In genomic region chr9:122244080-122244799, GRCm38 (mm10) we compare ENCODE assay signal across 8 mouse cellular contexts. TPM values are rescaled to one million over a fixed set of nuclear protein-coding genes. Genes with fewer than 3 reads are reported as not detected.
A peak's percentile ranks its signal among the peaks of the same experiment; 100 is the strongest.
DNase-seq lines count a peak whose midpoint lies in the region; ATAC-seq and TF ChIP-seq lines count a peak whose summit lies in the region.

No protein-coding gene starts in this region.

- TF ChIP-seq CTCF in Patski (IDR thresholded peaks at IDR 0.05) = peak; percentile 87

- POLR2A ChIA-PET in Patski (lab: Charles Lee) = no interaction called here

- no peak for ATAC-seq in midbrain, embryonic 14.5 days (ENCODE audit: low FRiP score, low TSS enrichment)
- ATAC-seq in midbrain, embryonic 16.5 days = no peak
- ATAC-seq in Patski = peak; percentile 57
- ATAC-seq in common myeloid progenitor, adult 5-6 weeks (replicated peaks; ENCODE audit: low read depth, poor library complexity, severe bottlenecking) = peak; percentile 78
- ATAC-seq in erythroid progenitor cell, adult 5-6 weeks (replicated peaks; ENCODE audit: low FRiP score, poor library complexity, severe bottlenecking) = no peak

- H3K27me3 ChIP-seq in midbrain, embryonic 14.5 days (ENCODE audit: control insufficient read depth, insufficient read depth, low read length) = no peaks in the 10 kb centered on the region
- H3K27me3 ChIP-seq in midbrain, embryonic 16.5 days (ENCODE audit: control insufficient read depth, insufficient read depth, low read depth, low read length) = no peaks in the 10 kb centered on the region
- H3K27me3 ChIP-seq in Patski = no peaks in the 10 kb centered on the region

- in situ Hi-C loops in Patski (cut with MboI; ENCODE audit: low pct_unique_long_range_greater_than_20kb) = loop anchor here (10.0 kb wide), 1 partner anchor 71 kb away; no protein-coding TSS in a partner anchor

- 34% methylated on average over 4 of the region's 4 CpGs for WGBS in midbrain, embryonic 14.5 days
- WGBS in midbrain, embryonic 16.5 days = 36% methylated on average over 4 of the region's 4 CpGs

- H3K9me3 ChIP-seq in midbrain, embryonic 14.5 days (ENCODE audit: control insufficient read depth, low read length) = no peaks in the 10 kb centered on the region
- H3K9me3 ChIP-seq in midbrain, embryonic 16.5 days (replicated peaks; ENCODE audit: control insufficient read depth, low read length, poor library complexity, severe bottlenecking) = no peaks in the 10 kb centered on the region

- DNase-seq in midbrain, embryonic 14.5 days = peak; percentile 79
- no peak for DNase-seq in Patski (ENCODE audit: low read depth, low spot score)
- peak; percentile 43 to 61 for DNase-seq in heart, postnatal 36 days
- peak; percentile 50 to 61 for DNase-seq in left cerebral cortex, postnatal 36 days (ENCODE audit: low spot score in 2 of 2)
- DNase-seq in right cerebral cortex, postnatal 10 days (ENCODE audit: low spot score in 2 of 2) = peak; percentile 73 to 86

- 0 out of 2 replicates have a peak, but pooled peaks cover 5% of the 10 kb centered on the region for H3K36me3 ChIP-seq in midbrain, embryonic 14.5 days (ENCODE audit: control insufficient read depth, insufficient read depth, low read length)
- H3K36me3 ChIP-seq in midbrain, embryonic 16.5 days (ENCODE audit: control insufficient read depth, insufficient read depth, low read length) = no peaks in the 10 kb centered on the region; the same call in 1 of the 2 replicates

- CTCF ChIA-PET in Patski (lab: Charles Lee) = interaction anchor here (0.7 to 4.2 kb wide), 18 partner anchors 10 to 226 kb away, joined by 3 to 22 read pairs (median 4); no protein-coding TSS in a partner anchor

- no peak overlapping the region for H3K27ac ChIP-seq in midbrain, embryonic 14.5 days (replicated peaks; ENCODE audit: low read depth, low read length)
- no peak overlapping the region for H3K27ac ChIP-seq in midbrain, embryonic 16.5 days (ENCODE audit: low read length)

- no peaks in the 10 kb centered on the region for H3K4me1 ChIP-seq in midbrain, embryonic 14.5 days (ENCODE audit: control insufficient read depth, insufficient read depth, low read length)
- peaks cover 7% of the 10 kb centered on the region; the same call in 1 of the 2 replicates for H3K4me1 ChIP-seq in midbrain, embryonic 16.5 days (ENCODE audit: control insufficient read depth, insufficient read depth, low read length)

- no peak overlapping the region for H3K4me3 ChIP-seq in midbrain, embryonic 14.5 days (replicated peaks; ENCODE audit: low read depth, low read length)
- no peak overlapping the region for H3K4me3 ChIP-seq in midbrain, embryonic 16.5 days (ENCODE audit: low read depth, low read length)

- intact Hi-C loops in heart, postnatal 36 days (cut with DNase I) = loop anchor here (1.0 to 5.0 kb wide), 2 partner anchors 226 to 297 kb away; no protein-coding TSS in a partner anchor
- intact Hi-C loops in left cerebral cortex, postnatal 36 days (cut with DNase I) = loop anchor here (2.0 kb wide), 1 partner anchor 107 kb away; the partner anchor contains the start of gene Abhd5

- no peak overlapping the region for H3K4me2 ChIP-seq in midbrain, embryonic 14.5 days (ENCODE audit: low read length)
- H3K4me2 ChIP-seq in midbrain, embryonic 16.5 days (ENCODE audit: low read length) = no peak overlapping the region

- no peak overlapping the region for H3K9ac ChIP-seq in midbrain, embryonic 14.5 days (replicated peaks; ENCODE audit: low read length)
- H3K9ac ChIP-seq in midbrain, embryonic 16.5 days (ENCODE audit: low read depth, low read length) = no peak overlapping the region

RNA-seq across cellular contexts. Expression of gene Ano10, which starts 50.0 kb away (rescaled TPM):
- polyA plus RNA-seq in midbrain, embryonic 14.5 days (2014; fragmentation: Nextera tagmentation; extraction: Ambion mirVana) = 33.1 and 41.2 TPM in 2 replicates
- 35.3 and 38.5 TPM in 2 replicates for polyA plus RNA-seq in midbrain, embryonic 16.5 days (2015; fragmentation: Nextera tagmentation; extraction: Ambion mirVana)
- 62.6 TPM for polyA plus RNA-seq in Patski (2021)
- 7.7 and 9.8 TPM in 2 replicates for total RNA-seq in common myeloid progenitor, adult 5-6 weeks (2017)
- 100 to 1,000 TPM in 1 of 2 experiments, 10 to 100 TPM in 1; 85.6 to 154 TPM for total RNA-seq in heart, postnatal 36 days (2021)
- total RNA-seq in left cerebral cortex, postnatal 36 days (2021) = 10 to 100 TPM; 27.4 to 30.3 TPM
- total RNA-seq in erythroid progenitor cell, adult 5-6 weeks (2015; ENCODE audit: low replicate concordance) = 7.9 and 28.1 TPM in 2 replicates
- 3.1 and 5.1 TPM in 2 replicates for total RNA-seq in erythroid progenitor cell, adult 5-6 weeks (2017; ENCODE audit: low replicate concordance)

Comparison
In these comparisons a context has a peak if more than half of its experiments do, and no peak if none do; other contexts are left out.
1. ATAC-seq: peak in Patski (single experiment) and common myeloid progenitor, adult 5-6 weeks (single experiment); none in midbrain, embryonic 14.5 days (single experiment), midbrain, embryonic 16.5 days (single experiment) and erythroid progenitor cell, adult 5-6 weeks (single experiment).